Mouse (Mus musculus) R1 (cell line): ENCODE results near the gene Glipr1l3.
"Not testable (repeated sequence)": the region's sequence is repeated elsewhere in the genome, so short reads cannot be mapped to it uniquely, and the experiment has no call there.

Experiments used
- DNase-seq: peaks from one replicate; pipeline ENCODE4 v3.0.0-alpha.2; 2018; ENCODE audit warnings: low read depth, low spot score

The Glipr1l3 gene

DNA sequence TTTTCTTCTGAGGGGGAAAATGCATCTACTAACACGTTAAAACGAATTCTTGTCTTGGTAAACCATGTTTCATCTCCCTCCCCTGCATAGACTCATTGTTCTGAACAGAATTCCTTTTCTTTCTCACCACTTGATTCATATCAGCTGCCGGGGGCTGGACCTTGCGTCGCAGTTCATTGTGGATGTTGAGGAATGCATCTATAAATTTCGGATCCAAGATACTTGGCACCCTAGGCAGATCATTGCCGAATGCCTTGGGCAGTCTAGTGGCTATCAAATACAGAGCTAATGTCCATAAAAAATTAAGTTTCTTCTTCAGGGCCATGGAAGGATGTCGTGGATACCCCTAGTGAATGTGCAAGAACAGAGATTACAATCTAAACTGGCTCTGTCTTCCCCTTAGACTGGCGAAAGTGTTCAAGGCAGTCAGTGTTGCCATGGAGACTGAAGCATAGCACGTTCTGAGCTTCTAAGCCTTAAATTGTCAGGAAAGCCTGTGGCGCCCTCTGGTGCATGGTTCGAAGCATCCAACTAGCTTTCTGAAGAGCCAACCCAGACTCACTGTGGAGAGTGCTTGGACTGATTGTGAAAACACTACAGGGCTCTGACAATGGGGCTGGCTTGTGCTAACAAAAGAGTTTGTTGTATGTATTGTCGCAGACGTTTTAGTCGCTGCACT lies at the start of gene Glipr1l3:
Gene Glipr1l3, minus strand, starts transcription at position 446 of the 679 bp plus-strand sequence.
- DNase-seq: peak; percentile 97

DNA sequence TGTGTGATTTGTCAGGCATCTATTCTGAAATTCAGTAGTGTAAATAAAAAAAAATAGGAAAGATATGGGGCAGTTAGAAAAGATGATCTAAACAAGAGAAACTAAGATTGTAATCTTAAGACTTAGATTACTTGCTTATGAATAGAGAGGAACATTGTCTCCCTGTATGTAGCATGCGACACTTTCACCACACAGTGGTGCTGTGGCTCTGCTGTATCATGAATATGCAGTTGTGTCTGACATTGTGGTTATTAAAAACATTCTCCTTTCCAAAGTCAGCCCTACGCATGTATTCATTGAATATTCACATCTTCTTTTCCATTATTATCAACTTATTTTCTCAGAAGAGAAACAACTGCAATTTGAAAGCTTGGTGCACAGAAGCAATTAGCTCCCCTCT lies 43.3 kb upstream of the Glipr1l3 start:
- DNase-seq: no peak

DNA sequence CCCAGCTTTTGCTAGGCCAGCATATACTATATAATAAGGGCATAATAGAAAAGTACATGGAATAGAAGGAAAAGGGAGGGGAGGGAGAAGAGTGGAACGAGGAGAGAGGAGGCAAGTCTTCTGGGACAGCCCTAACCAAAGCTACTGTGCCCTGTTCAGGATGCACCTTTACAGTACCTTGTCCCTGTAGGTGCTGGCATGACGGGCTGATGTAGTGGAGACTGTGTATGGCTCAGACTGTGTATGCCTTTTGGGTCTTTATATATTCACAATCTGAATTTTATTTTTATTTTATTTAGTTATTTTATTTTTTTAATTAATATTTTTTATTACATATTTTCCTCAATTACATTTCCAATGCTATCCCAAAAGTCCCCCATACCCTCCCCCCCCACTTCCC lies 33.8 kb upstream of the Glipr1l3 start:
- DNase-seq: not testable (repeated sequence)

DNA sequence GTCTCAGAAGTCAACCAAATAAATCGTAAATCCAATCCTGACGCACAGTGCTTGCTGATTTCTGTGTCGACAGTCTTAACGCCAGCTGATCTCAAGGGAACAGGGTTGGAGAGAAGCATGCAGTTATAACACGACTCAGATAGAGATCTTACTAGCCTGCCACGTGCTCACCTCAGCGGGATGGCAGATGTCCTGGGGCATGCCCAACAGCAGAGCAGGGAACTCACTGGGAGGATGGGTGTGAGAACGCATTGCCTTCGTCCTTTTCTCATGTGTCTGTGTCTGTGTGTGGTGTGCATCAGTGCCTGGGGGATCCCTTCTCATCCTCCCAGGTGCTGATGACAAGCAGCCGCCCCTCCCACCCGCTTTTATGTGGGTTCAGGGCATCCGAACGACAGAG lies 16.9 kb upstream of the Glipr1l3 start:
- DNase-seq: not testable (repeated sequence)

DNA sequence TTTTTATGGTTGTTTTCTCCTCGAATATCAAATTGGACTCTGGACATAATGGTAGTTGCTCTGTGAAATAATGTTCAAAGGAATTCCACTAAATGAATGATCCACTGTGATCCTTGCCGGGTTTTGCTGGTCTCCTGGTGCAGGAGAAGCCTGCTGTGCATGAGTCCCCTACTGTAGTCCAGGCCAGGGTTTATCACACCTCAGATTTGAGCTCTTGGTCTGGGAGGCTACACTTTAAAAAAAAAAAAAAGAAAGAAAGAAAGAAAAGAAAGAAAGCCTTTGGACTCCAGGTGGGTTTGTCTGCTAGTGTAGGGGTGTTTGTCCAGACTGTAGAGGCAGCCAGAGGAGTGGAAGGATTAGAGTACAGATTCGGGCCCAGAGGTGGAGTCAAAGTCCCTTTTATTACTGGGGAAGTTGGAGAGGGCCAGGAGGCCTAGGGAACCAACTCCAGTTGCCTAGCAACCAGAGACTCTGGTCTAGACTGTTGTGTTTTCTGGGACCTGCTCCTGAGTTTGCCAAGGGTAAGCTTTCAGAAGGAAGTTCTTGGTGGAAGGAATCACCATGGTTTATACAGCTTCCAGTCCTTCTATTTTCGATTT lies 3.1 kb upstream of the Glipr1l3 start, which contains the start of gene Caps2:
Gene Caps2, plus strand, starts transcription at position 454 of the 599 bp plus-strand sequence.
- DNase-seq: peak; percentile 90

DNA sequence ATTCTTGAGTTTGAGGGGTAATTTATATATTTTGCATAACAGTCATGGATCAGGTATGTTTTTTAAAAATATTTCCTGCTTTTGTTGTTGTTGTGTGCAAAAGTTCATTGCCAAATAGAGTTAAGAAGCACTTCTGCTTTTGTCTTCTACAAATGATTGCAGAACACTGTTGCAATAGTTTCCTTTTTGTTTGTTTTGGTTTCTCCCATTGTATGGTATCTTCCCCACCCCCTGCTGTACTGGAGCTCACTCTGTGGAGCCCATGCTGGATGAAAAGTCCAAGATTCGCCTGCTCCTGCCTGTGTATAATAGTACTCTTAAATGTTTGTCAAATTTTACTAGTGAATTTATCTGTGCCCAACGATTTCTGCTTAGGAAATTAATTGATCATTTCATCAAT lies 20.3 kb downstream of the Glipr1l3 start:
- no peak for DNase-seq

DNA sequence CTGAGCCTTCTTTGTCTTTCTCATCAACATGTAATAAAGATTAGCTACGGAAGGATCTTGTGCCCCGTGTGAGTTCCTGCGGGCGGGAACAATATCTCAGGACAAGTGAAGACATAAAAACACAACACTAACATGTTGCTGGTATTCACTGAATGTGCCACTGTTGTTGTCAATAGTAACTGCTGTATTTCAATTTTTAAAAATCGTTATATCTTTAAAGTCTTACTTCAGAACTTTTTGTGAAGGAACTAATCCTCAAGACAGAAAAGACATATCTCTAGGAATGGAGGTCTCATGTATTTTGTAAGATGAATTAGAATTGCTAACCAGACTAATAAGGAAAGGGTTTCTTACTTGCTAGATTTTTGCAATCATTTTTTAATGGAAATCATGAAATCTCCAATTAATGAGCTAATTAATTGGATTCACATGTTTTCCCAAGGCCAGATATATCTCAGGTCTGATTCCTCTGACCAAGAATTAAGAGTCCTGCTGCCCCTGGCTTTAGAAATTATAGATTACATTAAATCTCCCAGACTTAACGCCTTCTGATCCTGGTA lies 21.2 kb downstream of the Glipr1l3 start:
- no peak for DNase-seq

DNA sequence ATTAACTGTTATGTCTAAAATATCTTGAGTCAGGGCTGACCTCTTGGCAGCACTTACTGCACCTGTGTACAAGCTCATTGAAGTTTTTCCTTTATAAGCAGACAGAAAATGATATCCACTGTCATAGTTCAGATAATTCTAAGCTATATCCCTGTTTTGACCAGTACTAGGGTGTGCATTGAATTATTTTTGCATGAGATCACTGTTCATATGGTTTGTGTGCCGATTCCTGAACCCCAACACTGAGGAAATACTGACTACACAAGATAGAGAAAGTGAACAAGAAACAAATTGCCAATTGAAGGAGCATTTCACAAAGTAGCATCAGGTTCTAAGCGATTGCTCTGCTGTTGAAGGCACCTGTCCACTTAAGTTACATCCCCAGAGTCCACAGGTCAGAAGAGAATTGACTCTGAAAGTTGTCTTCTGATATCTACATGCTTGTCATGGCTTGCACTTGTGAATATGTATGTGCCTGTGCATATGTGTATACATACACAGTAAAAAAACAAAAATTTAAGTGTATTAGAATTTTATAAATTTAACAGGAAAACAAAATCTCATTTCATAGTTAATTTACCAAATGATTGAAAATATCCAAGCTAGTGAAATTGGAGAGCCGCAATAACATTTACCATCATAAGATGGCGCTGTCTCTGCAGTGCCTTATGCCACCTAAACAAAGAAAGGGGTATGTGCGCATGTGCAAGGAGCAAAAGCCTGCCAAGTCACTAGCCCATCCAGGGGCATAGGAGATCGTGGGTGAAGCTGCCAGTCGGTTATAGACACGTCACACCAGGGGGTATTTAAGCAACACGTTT lies 21.9 kb downstream of the Glipr1l3 start:
- DNase-seq: peak; percentile 82

DNA sequence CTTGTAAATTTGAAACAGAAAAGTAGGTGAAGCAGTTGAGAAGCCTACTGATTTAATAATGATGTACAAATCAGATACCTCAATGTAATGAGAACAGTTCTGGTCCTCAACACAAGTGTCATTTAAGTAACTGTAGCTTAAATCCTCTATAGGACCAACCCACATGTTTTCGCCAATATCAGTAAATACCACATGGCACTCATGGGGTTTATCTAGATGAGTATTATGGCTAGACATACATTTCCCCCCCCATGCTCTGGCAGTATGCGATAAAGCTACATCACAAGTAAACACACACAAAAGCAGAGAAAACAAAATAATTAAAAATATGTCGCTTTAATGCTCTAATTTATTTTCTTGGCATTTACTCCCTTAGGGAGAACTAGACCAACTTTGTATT lies 27.9 kb downstream of the Glipr1l3 start:
- no peak for DNase-seq

DNA sequence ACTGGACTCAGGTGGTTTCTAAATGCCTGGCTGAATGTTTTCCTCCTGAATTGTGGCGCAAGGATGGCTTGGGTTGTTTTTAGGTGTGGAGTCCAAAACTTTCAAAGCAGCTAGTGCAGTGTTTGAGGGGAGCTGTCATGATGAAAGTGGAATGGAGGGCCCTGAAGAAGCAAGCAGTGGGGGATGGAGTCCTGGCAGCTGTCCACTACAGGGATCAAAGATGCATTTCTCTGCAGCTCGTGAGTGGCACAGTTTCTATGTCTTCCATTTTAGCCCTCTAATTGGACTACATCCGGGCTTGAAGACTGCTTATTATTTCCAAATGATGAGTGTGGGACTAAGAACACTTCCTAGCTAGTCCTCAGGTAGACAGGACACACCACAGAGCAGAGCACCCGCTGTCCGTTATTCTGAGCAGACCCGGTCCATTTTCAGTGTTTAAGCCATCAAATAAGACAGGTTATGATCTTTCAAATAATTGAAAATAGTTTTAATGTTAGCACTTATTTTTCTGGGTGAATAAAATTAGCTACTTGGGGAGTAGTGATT lies 32.4 kb downstream of the Glipr1l3 start:
- not testable (repeated sequence) for DNase-seq

DNA sequence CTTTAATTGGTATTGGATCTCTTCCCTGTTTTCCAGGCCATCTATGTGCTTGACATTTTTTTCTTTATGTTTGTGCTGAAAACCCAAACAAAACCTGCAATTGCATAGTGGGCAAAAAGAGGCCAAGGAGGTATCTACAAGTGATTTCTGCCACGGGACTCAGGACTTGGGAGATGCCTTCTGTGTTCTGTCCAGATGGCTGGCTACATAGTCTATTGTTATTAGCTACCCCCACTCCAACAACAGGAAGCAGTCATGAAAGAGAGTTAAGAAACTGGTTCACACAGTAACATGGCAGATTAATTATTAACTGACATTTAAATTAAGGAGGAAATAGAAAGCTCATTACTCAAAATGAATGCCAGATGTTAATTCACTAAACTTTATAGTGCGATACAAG lies 35.0 kb downstream of the Glipr1l3 start:
- not testable (repeated sequence) for DNase-seq

DNA sequence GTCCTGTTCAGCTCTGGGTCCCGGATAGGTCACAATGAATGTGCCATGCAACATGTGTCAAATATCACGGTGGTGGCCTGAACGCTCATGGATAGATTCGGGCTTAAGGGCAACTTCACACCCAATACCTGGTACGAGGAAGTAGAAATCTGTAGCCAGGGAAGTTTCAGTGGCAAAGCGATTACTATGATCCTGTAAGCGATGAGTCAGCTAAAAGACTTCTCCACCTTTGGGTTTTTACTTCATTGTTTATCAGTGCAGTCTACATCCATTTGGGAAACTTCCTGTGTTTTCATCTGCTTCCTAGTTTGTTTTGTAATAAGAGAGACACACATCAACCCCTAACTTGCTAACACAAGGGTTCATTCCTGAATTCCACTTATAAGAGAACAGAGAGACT lies 49.7 kb downstream of the Glipr1l3 start:
- no peak for DNase-seq

DNA sequence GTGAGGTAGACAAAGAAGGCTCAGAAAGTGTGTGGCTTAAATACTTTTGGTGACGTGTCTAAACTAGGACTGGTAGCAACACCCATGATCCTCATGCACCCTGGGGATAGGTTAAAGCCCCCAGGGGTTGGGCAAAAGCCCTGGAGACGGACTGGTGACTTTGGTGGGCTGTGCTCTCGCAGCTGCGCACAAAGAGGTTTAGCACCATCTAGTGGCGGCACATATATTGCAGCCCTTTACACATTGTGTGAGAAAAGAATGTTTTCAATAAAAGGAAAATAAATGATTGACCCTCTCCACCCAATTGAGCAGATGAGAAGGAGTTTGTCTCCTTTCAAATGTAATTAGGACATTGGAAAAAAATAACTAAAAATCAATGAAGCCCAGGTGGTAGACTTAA lies 54.3 kb downstream of the Glipr1l3 start:
- DNase-seq: peak; percentile 66
